Mouse (Mus musculus) midbrain, embryonic 14.5 days (tissue): ENCODE measurements around the gene Calcoco1. TPM values are rescaled to one million over a fixed set of nuclear protein-coding genes. Genes with fewer than 3 reads are reported as not detected.
A peak's percentile ranks its signal among the peaks of the same experiment; 100 is the strongest.

Experiments used
- ATAC-seq: fragments of 200-750 bp; cut with Nextera tagmentation; 2 replicates; pipeline ENCODE4 v1.8.0; 2017; ENCODE audit warnings: moderate number of reproducible peaks, moderate library complexity; ENCODE audit not compliant: low FRiP score, low TSS enrichment
- DNase-seq: peaks from one replicate; pipeline ENCODE4 v3.0.0-alpha.2; 2015
- H3K27ac ChIP-seq: fragments of 300-500 bp; sonication (generic); replicated peaks from 2 replicates; pipeline ENCODE4 v1.5.1; 2014; ENCODE audit warnings: mild to moderate bottlenecking, low read depth, low read length, moderate library complexity
- H3K27me3 ChIP-seq: fragments of 300-500 bp; sonication (generic); 2 replicates; pipeline ENCODE4 v1.6.1; 2014; ENCODE audit warnings: low read length, control low read depth, mixed read lengths; ENCODE audit not compliant: control insufficient read depth, insufficient read depth
- H3K36me3 ChIP-seq: fragments of 300-500 bp; sonication (generic); 2 replicates; pipeline ENCODE4 v1.6.1; 2014; ENCODE audit warnings: low read length, control low read depth; ENCODE audit not compliant: control insufficient read depth, insufficient read depth
- H3K4me1 ChIP-seq: fragments of 300-500 bp; sonication (generic); 2 replicates; pipeline ENCODE4 v1.6.1; 2014; ENCODE audit warnings: mild to moderate bottlenecking, antibody characterized with exemption, low read length, control low read depth; ENCODE audit not compliant: control insufficient read depth, insufficient read depth
- H3K4me2 ChIP-seq: fragments of 300-500 bp; sonication (generic); 2 replicates; pipeline ENCODE4 v1.6.1; 2014; ENCODE audit warnings: mild to moderate bottlenecking, low read length, moderate library complexity
- H3K4me3 ChIP-seq: fragments of 300-500 bp; sonication (generic); replicated peaks from 2 replicates; pipeline ENCODE4 v1.5.1; 2014; ENCODE audit warnings: low read depth, low read length
- H3K9ac ChIP-seq: fragments of 300-500 bp; sonication (generic); replicated peaks from 2 replicates; pipeline ENCODE4 v1.6.1; 2014; ENCODE audit warnings: mild to moderate bottlenecking, low read length, moderate library complexity
- H3K9me3 ChIP-seq: fragments of 300-500 bp; sonication (generic); 2 replicates; pipeline ENCODE4 v1.6.1; 2016; ENCODE audit warnings: low read length, control low read depth, mixed read lengths; ENCODE audit not compliant: control insufficient read depth
- WGBS: fragments of 180-500 bp; shearing (Covaris S2); extraction: QIAGEN DNeasy Blood & Tissue Kit; methylation state at CpG from one replicate; pipeline ENCODE4 v1.1.7; 2014; 5-methylcytosine and 5-hydroxymethylcytosine counted together
- polyA plus RNA-seq: library from polyadenylated mRNA; unstranded; fragments of >200 nt; fragmentation: Nextera tagmentation; extraction: Ambion mirVana; gene quantifications from 2 replicates; pipeline ENCODE4 v1.2.1, GENCODE M21; 2014

The Calcoco1 gene
- polyA plus RNA-seq, 1 experiment from 2014 or later, result 36.5 TPM

DNA sequence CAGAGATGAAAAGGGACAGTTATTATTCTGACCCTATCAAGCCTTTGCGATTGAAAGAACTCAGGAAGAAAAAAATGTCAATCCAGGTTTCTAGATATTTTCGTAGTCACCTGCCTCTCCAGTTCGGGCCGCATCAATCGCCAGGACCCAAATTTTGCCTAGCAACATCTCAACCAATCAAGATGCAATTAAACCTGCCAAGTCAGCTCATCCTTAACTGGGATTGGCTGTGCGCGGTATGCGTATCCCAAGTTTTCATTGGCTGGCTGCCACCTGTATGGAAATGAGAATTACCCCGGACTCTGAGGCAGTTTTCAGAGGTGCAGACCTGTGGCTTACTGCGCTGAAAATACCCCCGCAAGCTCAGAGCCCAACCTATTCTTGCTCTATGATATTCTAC lies 28.4 kb downstream of the Calcoco1 start:
- no peaks in the 10 kb centered on the region for H3K9me3 ChIP-seq
- H3K36me3 ChIP-seq, result no peaks in the 10 kb centered on the region
- H3K4me3 ChIP-seq, result peak overlapping the region; percentile 42
- H3K9ac ChIP-seq, result peak overlapping the region; percentile 57; the same call in 1 of the 2 replicates
- ATAC-seq (peak; percentile 63), DNase-seq (peak; percentile 92)
- WGBS, result under 1% methylated on average over 11 of the region's 11 CpGs
- peak overlapping the region; percentile 81 for H3K27ac ChIP-seq
- peaks cover 59% of the 10 kb centered on the region for H3K27me3 ChIP-seq
- peak overlapping the region; percentile 71 for H3K4me2 ChIP-seq
- peaks cover 27% of the 10 kb centered on the region; the same call in 1 of the 2 replicates for H3K4me1 ChIP-seq

DNA sequence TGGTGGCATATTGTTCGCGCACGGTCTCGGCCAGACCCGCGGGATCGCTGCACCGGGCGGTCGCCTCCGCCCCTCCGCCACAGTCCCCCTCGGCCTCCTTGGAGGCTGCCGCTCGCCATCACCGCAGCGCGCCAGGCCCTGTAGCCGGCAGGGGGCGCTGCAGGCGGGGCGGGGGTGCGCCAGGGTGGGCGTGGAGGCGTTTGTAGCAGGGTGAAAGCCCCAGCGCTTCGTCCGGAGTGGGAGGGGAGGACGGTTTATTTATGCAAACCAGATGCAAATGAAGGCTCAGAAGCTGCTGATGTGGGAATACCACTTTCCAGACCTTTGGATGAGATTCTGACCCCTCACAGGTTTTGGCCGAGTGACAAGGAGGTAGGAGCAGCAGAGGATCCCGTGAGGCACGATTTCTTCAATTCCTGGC lies 29.0 kb downstream of the Calcoco1 start:
- peak overlapping the region; percentile 57 for H3K9ac ChIP-seq
- DNase-seq, result peak; percentile 91
- H3K27ac ChIP-seq, result peak overlapping the region; percentile 81
- H3K4me1 ChIP-seq, result peaks cover 27% of the 10 kb centered on the region; the same call in 1 of the 2 replicates
- H3K9me3 ChIP-seq, result no peaks in the 10 kb centered on the region
- H3K36me3 ChIP-seq, result no peaks in the 10 kb centered on the region
- H3K4me2 ChIP-seq, result peak overlapping the region; percentile 71
- peak overlapping the region; percentile 42 for H3K4me3 ChIP-seq
- peaks cover 54% of the 10 kb centered on the region for H3K27me3 ChIP-seq
- WGBS, result under 1% methylated on average over 32 of the region's 32 CpGs
- peak; percentile 83 for ATAC-seq

DNA sequence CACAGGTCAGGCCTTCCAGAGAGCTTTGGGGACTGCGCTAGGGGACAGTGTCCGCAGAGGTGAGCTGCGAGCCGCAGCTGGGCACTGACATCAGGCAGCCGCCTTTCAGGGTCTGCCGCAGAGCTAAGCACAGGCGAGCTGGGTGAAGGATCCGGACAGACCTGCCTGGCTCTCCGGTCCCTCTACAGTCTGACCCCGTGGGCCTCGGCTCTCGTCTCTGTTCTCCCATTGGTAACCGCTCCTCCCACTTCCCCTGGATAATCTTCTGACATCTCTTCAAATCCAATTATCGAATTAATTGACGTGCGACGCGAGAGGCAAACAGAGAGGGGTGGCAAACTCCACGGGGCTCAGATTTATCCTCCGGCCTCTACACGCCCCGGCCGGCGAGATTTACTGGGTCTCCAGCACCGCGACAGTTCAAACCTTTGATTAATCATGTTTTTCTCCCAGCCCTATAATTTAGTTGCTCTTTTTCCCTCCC lies 29.6 kb downstream of the Calcoco1 start:
- ATAC-seq, result peak; percentile 65
- Histone ChIP-seq H3K27ac (peak overlapping the region; percentile 81), H3K4me3 (peak overlapping the region; percentile 42), H3K9me3 (no peaks in the 10 kb centered on the region), H3K36me3 (no peaks in the 10 kb centered on the region), H3K9ac (peak overlapping the region; percentile 57), H3K4me2 (peak overlapping the region; percentile 71), H3K4me1 (peaks cover 27% of the 10 kb centered on the region; the same call in 1 of the 2 replicates), H3K27me3 (peaks cover 49% of the 10 kb centered on the region)
- DNase-seq, result peak; percentile 79
- 1% methylated on average over 26 of the region's 26 CpGs for WGBS

DNA sequence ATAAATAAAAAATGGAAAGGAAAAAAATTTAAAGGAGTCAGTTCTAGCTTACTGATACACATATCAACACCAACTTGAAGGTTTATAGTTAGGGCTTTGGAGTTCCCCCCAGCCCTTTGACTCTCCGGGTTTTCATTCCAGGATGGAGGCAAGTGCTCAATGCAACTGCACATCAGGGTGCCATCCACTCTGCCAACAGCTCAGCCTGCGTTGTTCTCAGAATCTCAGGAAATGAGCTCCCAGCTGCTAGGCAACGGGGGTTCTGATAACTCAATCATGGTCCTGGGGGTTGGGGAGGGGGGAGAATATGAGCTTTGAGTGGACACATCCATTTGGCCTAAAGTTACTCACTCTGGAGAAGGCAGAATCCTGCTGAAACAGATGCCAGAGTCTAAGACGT lies 36.2 kb downstream of the Calcoco1 start:
- H3K4me2 ChIP-seq, result no peak overlapping the region
- 0 out of 2 replicates have a peak, but pooled peaks cover 9% of the 10 kb centered on the region for H3K4me1 ChIP-seq
- H3K27ac ChIP-seq, result no peak overlapping the region
- peaks cover 14% of the 10 kb centered on the region; the same call in 1 of the 2 replicates for H3K27me3 ChIP-seq
- H3K9ac ChIP-seq, result no peak overlapping the region
- 6% methylated on average over 4 of the region's 4 CpGs for WGBS
- H3K9me3 ChIP-seq, result no peaks in the 10 kb centered on the region
- H3K36me3 ChIP-seq, result no peaks in the 10 kb centered on the region
- DNase-seq (peak; percentile 58), ATAC-seq (no peak)
- no peak overlapping the region for H3K4me3 ChIP-seq

DNA sequence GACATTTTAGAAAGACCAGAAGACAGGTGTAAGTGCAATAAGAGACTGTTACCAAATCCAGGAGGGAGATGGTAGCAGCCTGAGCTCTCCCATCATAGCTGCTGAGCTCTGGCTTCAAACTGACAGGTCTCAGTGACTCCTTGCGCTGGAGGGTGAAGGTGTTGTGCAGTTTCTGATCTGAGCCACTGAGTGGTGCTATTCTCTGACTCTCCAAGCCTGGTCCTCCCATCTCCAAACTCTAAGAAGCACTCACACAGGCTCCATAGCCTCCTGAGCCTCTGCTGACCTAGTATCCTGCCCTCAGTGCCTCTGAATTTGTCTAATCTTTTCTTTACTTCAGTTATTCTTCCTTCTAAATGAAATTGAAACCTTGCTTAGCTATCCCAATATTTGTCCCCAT lies 38.3 kb downstream of the Calcoco1 start:
- ATAC-seq (no peak), DNase-seq (peak; percentile 55)
- Histone ChIP-seq H3K4me1 (0 out of 2 replicates have a peak, but pooled peaks cover 9% of the 10 kb centered on the region), H3K27me3 (peaks cover 3% of the 10 kb centered on the region; the same call in 1 of the 2 replicates), H3K4me3 (no peak overlapping the region), H3K9me3 (no peaks in the 10 kb centered on the region), H3K4me2 (no peak overlapping the region), H3K9ac (no peak overlapping the region), H3K27ac (no peak overlapping the region), H3K36me3 (no peaks in the 10 kb centered on the region)
- 4% methylated on average over 1 of the region's 1 CpGs for WGBS

DNA sequence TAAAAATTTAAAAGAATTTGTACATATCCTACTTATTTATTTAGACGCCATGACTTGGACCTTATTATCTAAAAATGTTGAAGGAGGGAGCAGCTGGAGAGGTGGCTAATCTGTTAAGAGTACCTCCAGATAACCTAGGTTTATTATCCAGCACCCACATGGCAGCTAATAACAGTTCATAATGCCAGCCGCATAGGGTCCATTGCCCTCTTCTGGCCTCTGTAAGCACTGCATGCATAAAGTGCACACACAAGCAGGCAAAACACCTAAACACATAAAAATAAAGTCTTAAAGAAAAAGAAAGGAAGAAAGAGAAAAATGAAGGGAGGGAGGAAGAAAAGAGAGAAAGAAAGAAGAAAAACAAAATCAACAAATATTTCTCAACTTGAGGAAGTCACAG lies 45.6 kb downstream of the Calcoco1 start:
- WGBS, result 94% methylated on average over 2 of the region's 2 CpGs
- H3K9me3 ChIP-seq, result no peaks in the 10 kb centered on the region

DNA sequence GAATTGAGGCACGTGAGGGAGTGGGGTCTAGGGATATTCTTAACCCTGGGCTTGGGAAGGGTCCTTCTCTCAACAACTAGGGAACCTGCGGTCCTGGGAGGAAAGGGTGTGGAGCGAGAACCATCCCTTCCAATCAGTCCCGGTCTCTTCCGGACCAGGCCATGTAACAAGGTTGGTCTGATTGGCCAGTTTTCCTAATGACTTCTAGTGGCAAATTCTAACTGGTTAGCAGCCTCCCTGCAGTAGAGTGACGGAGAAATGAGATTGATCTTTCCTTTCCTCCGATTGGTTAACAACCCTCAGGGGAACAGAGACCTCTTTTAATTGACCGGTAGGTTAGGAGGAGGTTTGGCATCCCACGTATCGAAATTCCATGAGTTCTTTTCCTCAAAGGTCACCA lies 48.4 kb downstream of the Calcoco1 start:
- no peaks in the 10 kb centered on the region for H3K9me3 ChIP-seq
- no peaks in the 10 kb centered on the region for H3K36me3 ChIP-seq
- 3% methylated on average over 10 of the region's 10 CpGs for WGBS
- H3K4me1 ChIP-seq, result peaks cover 25% of the 10 kb centered on the region
- DNase-seq (peak; percentile 88), ATAC-seq (peak; percentile 38; the same call in 1 of the 2 replicates)
- peak overlapping the region; percentile 99 for H3K27ac ChIP-seq
- peak overlapping the region; percentile 82 for H3K4me2 ChIP-seq
- no peaks in the 10 kb centered on the region for H3K27me3 ChIP-seq
- no peak overlapping the region for H3K9ac ChIP-seq
- peak overlapping the region; percentile 45; the same call in 1 of the 2 replicates for H3K4me3 ChIP-seq

More for the DNA sequence above, 45.6 kb downstream of the Calcoco1 start:
- H3K4me3 ChIP-seq, result no peak overlapping the region
- H3K27ac ChIP-seq, result no peak overlapping the region
- H3K4me1 ChIP-seq, result peaks cover 15% of the 10 kb centered on the region
- no peak overlapping the region for H3K9ac ChIP-seq
- ATAC-seq (no peak), DNase-seq (no peak)
- H3K4me2 ChIP-seq, result no peak overlapping the region
- no peaks in the 10 kb centered on the region for H3K36me3 ChIP-seq
- no peaks in the 10 kb centered on the region for H3K27me3 ChIP-seq

DNA sequence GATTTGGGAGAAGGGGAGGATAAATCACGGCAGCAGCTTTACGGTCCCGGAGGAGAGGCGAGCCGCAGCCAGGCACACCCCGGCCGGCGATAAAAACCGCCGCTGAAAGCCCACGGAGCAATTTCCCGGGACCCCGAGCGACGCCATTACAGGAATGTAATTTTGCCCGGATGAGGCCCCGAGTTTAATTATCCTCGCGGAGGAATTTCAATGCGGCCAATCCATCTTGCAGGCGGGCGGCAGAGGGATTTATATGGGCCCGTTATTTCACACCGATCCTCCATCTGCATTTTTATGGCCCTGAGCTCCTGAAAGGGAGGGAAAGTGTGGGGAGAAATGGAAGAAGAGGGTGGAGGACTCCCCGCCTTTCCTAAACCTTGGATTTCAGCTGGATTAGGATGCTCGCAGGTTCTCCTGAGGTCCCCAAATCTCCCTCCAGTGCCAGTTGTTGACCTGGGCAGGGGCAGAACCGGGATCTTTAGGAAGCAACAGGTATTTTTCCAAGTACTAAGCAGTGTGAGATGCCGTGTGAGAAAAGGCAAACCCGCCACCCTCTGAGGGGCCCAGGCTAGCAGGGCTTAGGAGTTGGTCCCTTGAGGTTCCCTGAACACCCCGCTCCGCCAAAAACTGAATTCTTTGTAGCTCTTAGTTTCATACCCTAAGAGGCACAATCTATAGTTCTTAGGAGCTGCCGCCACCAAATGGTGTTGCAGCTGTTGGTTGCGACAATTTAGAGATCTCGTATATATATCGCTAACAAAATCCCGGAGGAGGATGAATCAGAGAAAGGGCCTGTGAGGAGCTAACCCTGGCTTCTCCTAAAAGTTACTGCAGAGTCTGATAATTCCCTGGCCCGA lies 49.5 kb downstream of the Calcoco1 start, which contains the start of gene Atp5g2:
Atp5g2 (minus strand) TSS at position 138 of the 857 bp plus-strand sequence.
- peak within 1 kb of the TSS; percentile 77 for H3K9ac ChIP-seq
- 1% methylated on average over 37 of the region's 37 CpGs for WGBS
- H3K9me3 ChIP-seq, result no peaks in the 10 kb centered on the region
- H3K4me2 ChIP-seq, result peak within 1 kb of the TSS; percentile 82
- H3K27ac ChIP-seq, result peak within 1 kb of the TSS; percentile 99
- no peak for ATAC-seq
- peaks cover 6% of the 10 kb centered on the region for H3K36me3 ChIP-seq
- H3K4me1 ChIP-seq, result peaks cover 25% of the 10 kb centered on the region
- DNase-seq, result peak; percentile 74
- no peaks in the 10 kb centered on the region for H3K27me3 ChIP-seq
- H3K4me3 ChIP-seq, result peak within 1 kb of the TSS; percentile 45
